Comparison of ENCODE assay signal across 23 mouse cellular contexts in genomic region chr5:144245592-144245991, GRCm38 (mm10). TPM values are rescaled to one million over a fixed set of nuclear protein-coding genes. Genes with fewer than 3 reads are reported as not detected.
DNase-seq lines count a peak whose midpoint lies in the region; ATAC-seq and TF ChIP-seq lines count a peak whose summit lies in the region.
"Had no signal": no experiment of that assay in that cellular context is flagged by ENCODE, and none has a peak within 500 bp of the region (broad histone marks: within the 10 kb centered on the region; RNA-seq: fewer than 3 reads in every experiment).

No protein-coding gene starts in this region.

- peaks cover 10% of the 10 kb centered on the region; the same call in 1 of the 2 replicates for H3K4me1 ChIP-seq in heart, embryonic 12.5 days (replicated peaks)
- H3K4me1 ChIP-seq in kidney, adult 2 months (ENCODE audit: control insufficient read depth, insufficient read depth, low read length), result peaks cover 2% of the 10 kb centered on the region; the same call in 1 of the 2 replicates
- peaks cover 6% of the 10 kb centered on the region; the same call in 1 of the 2 replicates for H3K4me1 ChIP-seq in kidney, embryonic 14.5 days (ENCODE audit: control insufficient read depth, insufficient read depth, low read length)
- peaks cover 9% of the 10 kb centered on the region for H3K4me1 ChIP-seq in testis, adult 2 months (ENCODE audit: control insufficient read depth, insufficient read depth, low read length)

- H3K36me3 ChIP-seq in heart, embryonic 12.5 days, result no peaks in the 10 kb centered on the region
- H3K36me3 ChIP-seq in kidney, adult 2 months (ENCODE audit: control insufficient read depth, insufficient read depth, low read length), result no peaks in the 10 kb centered on the region
- H3K36me3 ChIP-seq in kidney, embryonic 14.5 days (ENCODE audit: control insufficient read depth, insufficient read depth, low read length), result no peaks in the 10 kb centered on the region
- no peaks in the 10 kb centered on the region for H3K36me3 ChIP-seq in testis, adult 2 months (ENCODE audit: control insufficient read depth, insufficient read depth, low read length)
- H3K36me3 ChIP-seq: G1E had no signal

- H3K4me3 ChIP-seq in heart, embryonic 12.5 days, result no peak overlapping the region
- no peak overlapping the region for H3K4me3 ChIP-seq in kidney, adult 2 months (ENCODE audit: insufficient read depth, low read depth, low read length)
- no peak overlapping the region for H3K4me3 ChIP-seq in kidney, embryonic 14.5 days (ENCODE audit: low read length)
- peak overlapping the region; percentile 69 for H3K4me3 ChIP-seq in testis, adult 2 months (ENCODE audit: control insufficient read depth, low read depth, low read length)

- no peak for ATAC-seq in heart, embryonic 12.5 days (ENCODE audit: insufficient number of reproducible peaks, low FRiP score)
- no peak for ATAC-seq in kidney, embryonic 14.5 days (ENCODE audit: low FRiP score, low TSS enrichment)
- ATAC-seq: activated CD4-positive, CD25-positive, alpha-beta regulatory T cell, adult 4 months; CD4-positive, CD25-positive, alpha-beta regulatory T cell, adult 4 months; Patski had no signal

- H3K9ac ChIP-seq in heart, embryonic 12.5 days, result no peak overlapping the region
- no peak overlapping the region for H3K9ac ChIP-seq in kidney, embryonic 14.5 days (ENCODE audit: low read depth, low read length)

- H3K4me2 ChIP-seq in heart, embryonic 12.5 days, result no peak overlapping the region
- H3K4me2 ChIP-seq in kidney, embryonic 14.5 days (replicated peaks; ENCODE audit: low read depth, low read length), result no peak overlapping the region

- 62% methylated on average over 2 of the region's 2 CpGs for WGBS in heart, embryonic 12.5 days
- 77% methylated on average over 2 of the region's 2 CpGs for WGBS in kidney, adult 2 months
- 83% methylated on average over 2 of the region's 2 CpGs for WGBS in kidney, embryonic 14.5 days

- peak; percentile 79 for DNase-seq in heart, adult 11 months
- peak; percentile 71 for DNase-seq in kidney, adult 2 months
- no peak for DNase-seq in kidney, postnatal 25 days
- peak; percentile 50 for DNase-seq in kidney, adult 9 months
- no peak for DNase-seq in testis, postnatal 14 days (ENCODE audit: low spot score)
- DNase-seq: adrenal gland, adult 2 months; adrenal gland, adult 8-10 months; adrenal gland, postnatal 10 days; adrenal gland, postnatal 14 days; adrenal gland, postnatal 25 days; adrenal gland, postnatal 36 days; B cell, adult 2 months; cerebellum, adult 11 months; cerebellum, adult 11-12 months had no signal

- TF ChIP-seq POLR2A in kidney, adult 2 months (IDR thresholded peaks at IDR 0.05; ENCODE audit: low read depth, low read length), result no peak
- TF ChIP-seq POLR2A in testis, adult 2 months (IDR thresholded peaks at IDR 0.05; ENCODE audit: control insufficient read depth, low read depth, low read length), result no peak

- no peak for TF ChIP-seq CTCF in kidney, adult 2 months (conservative IDR thresholded peaks at IDR 0.05; ENCODE audit: insufficient read depth, insufficient read length, low read depth, low read length)
- TF ChIP-seq CTCF in testis, adult 2 months (IDR thresholded peaks at IDR 0.05; ENCODE audit: control insufficient read depth, insufficient read depth, insufficient replicate concordance, low read depth, low read length), result no peak

- peaks cover 7% of the 10 kb centered on the region; the same call in 1 of the 2 replicates for H3K9me3 ChIP-seq in heart, embryonic 12.5 days (replicated peaks)
- H3K9me3 ChIP-seq in kidney, embryonic 14.5 days (ENCODE audit: control insufficient read depth, low read length), result 0 out of 2 replicates have a peak, but pooled peaks cover 4% of the 10 kb centered on the region

- no peak overlapping the region for H3K27ac ChIP-seq in heart, embryonic 12.5 days (ENCODE audit: poor library complexity, severe bottlenecking)
- no peak overlapping the region for H3K27ac ChIP-seq in kidney, adult 2 months (ENCODE audit: insufficient read depth, low read depth, low read length)
- no peak overlapping the region for H3K27ac ChIP-seq in kidney, embryonic 14.5 days (ENCODE audit: low read depth, low read length)
- H3K27ac ChIP-seq in testis, adult 2 months (ENCODE audit: control insufficient read depth, insufficient read depth, low read depth, low read length), result no peak overlapping the region

- no peaks in the 10 kb centered on the region for H3K27me3 ChIP-seq in heart, embryonic 12.5 days (replicated peaks)
- H3K27me3 ChIP-seq in kidney, adult 2 months (replicated peaks; ENCODE audit: control insufficient read depth, insufficient read depth, low read length), result no peaks in the 10 kb centered on the region
- H3K27me3 ChIP-seq in kidney, embryonic 14.5 days (ENCODE audit: control insufficient read depth, insufficient read depth, low read length), result no peaks in the 10 kb centered on the region
- no peaks in the 10 kb centered on the region for H3K27me3 ChIP-seq in testis, adult 2 months (ENCODE audit: control insufficient read depth, insufficient read depth, low read length)
- H3K27me3 ChIP-seq: CH12.LX, Patski had no signal

RNA-seq across cellular contexts. Expression of gene Bri3, which starts 1.4 kb away (rescaled TPM):
- 127 and 133 TPM in 2 replicates for polyA plus RNA-seq in heart, embryonic 12.5 days (2016; fragmentation: Nextera tagmentation; extraction: Ambion mirVana)
- 190 and 242 TPM in 2 replicates for polyA plus RNA-seq in kidney, adult 2 months (2012; rRNA removed)
- polyA plus RNA-seq in kidney, embryonic 14.5 days (2014; fragmentation: Nextera tagmentation; extraction: Ambion mirVana), result 136 and 148 TPM in 2 replicates
- polyA plus RNA-seq in testis, adult 2 months (2012; rRNA removed), result 174 and 212 TPM in 2 replicates

RNA-seq across cellular contexts. Expression of gene Tecpr1, which starts 22.2 kb away (rescaled TPM):
- polyA plus RNA-seq in heart, embryonic 12.5 days (2016; fragmentation: Nextera tagmentation; extraction: Ambion mirVana), result 19.1 and 19.3 TPM in 2 replicates
- 35.6 and 36.6 TPM in 2 replicates for polyA plus RNA-seq in kidney, adult 2 months (2012; rRNA removed)
- polyA plus RNA-seq in kidney, embryonic 14.5 days (2014; fragmentation: Nextera tagmentation; extraction: Ambion mirVana), result 13.9 and 16.4 TPM in 2 replicates
- polyA plus RNA-seq in testis, adult 2 months (2012; rRNA removed), result 16.4 and 16.7 TPM in 2 replicates

RNA-seq across cellular contexts. Expression of gene Bhlha15, which starts 55.5 kb away (rescaled TPM):
- polyA plus RNA-seq in heart, embryonic 12.5 days (2016; fragmentation: Nextera tagmentation; extraction: Ambion mirVana), result 0.26 and 0.46 TPM in 2 replicates
- polyA plus RNA-seq in kidney, adult 2 months (2012; rRNA removed), result 0.14 and 0.24 TPM in 2 replicates
- 0.28 TPM in 1 of 2 replicates, not detected in the other for polyA plus RNA-seq in kidney, embryonic 14.5 days (2014; fragmentation: Nextera tagmentation; extraction: Ambion mirVana)
- 0.11 and 0.16 TPM in 2 replicates for polyA plus RNA-seq in testis, adult 2 months (2012; rRNA removed)
- polyA plus RNA-seq: C2C12 had no signal

Comparison
In these comparisons a context has a peak if more than half of its experiments do, and no peak if none do; other contexts are left out.
1. DNase-seq: peak in heart, adult 11 months (single experiment), kidney, adult 2 months (single experiment) and kidney, adult 9 months (single experiment); none in kidney, postnatal 25 days (0 of 2) and testis, postnatal 14 days (single experiment).